Mouse (Mus musculus) left cerebral cortex, postnatal 14 days (tissue): Measurements from ENCODE around the gene Mbnl3. TPM values are rescaled to one million over a fixed set of nuclear protein-coding genes. Genes with fewer than 3 reads are reported as not detected.
A peak's percentile ranks its signal among the peaks of the same experiment; 100 is the strongest.

ENCODE experiments used
- DNase-seq, 2 experiments: peaks; one replicate each; pipeline ENCODE4 v3.0.0; 2021 to 2022; ENCODE audit warnings: low spot score in 2 of 2, mixed read lengths in 1 of 2
- intact Hi-C: fragments of 180-260 bp; cut with DNase I; formaldehyde crosslinking; loops from one replicate; pipeline ENCODE4 v1.15.1; 2025
- long read RNA-seq, 2 experiments: library from polyadenylated mRNA; stranded (forward); transcript quantifications; one replicate each; pipeline ENCODE4 v2.0.0; 2021
- total RNA-seq, 2 experiments: library from RNA; stranded (reverse); gene quantifications; 2 replicates each; pipeline ENCODE4 v1.2.3; 2021

The Mbnl3 gene
- total RNA-seq, result under 1 TPM; 0.49 to 0.68 TPM
- long read RNA-seq, experiment 1, result 0 reads
- long read RNA-seq, experiment 2, result 0 reads

DNA sequence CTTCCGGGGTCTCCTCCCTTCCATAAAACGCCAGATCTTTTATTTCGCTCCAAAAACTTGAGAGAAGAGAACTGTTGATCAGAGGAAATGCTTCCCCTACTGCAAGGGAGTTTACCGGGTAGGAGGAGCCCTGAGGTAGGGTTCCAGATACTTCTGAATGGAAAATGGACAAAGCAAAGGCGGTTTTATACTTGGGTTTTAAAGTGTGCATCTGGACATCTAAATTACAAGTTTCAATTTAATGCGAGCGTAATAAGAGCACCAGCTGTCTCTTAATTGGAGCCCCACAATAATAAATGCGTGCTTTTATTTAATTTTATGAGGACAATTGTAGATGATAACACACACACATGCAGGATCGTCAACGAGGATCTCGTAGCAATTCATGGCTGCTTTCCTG is at the start of gene Mbnl3:
Gene Mbnl3 (minus strand): TSS at position 101 of the 400 bp plus-strand sequence.
- DNase-seq, result no peak
- intact Hi-C loops, result loop anchor here (10.0 kb wide), 1 partner anchor 168 kb away; no protein-coding TSS in a partner anchor

DNA sequence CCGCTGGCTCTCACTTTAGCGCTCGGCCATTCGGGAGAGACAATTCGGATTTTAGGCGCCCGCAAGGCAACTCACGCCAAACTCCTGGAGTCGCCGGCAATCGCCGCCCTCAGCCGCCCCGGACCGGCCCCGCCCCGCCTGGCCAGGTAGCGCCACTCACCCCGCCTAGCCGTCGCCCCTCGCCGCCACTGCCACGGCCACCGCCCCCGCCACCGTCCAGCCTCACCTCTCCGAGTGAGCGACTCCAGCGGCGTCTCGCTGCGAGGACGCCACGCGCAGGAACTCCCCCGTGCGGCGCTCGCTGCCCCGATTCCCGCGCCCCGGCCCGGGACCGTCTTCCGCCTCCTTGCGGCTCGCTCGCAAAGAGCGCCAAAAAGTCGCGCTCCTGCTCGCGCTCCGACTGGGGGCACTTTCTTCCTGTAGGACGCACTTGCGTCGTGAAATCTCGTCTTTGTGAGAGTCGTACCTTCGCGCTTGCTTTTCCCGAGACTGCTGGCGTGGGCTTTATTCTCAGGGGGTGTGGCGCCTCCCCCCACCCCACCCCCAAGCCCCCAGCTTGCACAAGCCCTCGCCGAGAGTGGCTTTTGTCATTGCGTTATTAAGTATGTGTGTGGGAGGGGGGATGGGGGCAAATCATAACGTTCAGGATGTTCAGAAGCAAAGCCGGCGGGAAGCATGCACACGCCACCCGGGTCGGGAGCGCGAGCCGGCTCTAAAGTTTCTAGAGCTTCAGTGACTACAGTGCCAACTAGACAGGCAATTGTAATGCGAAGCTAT is 596 bp downstream of the Mbnl3 start:
- intact Hi-C loops, result loop anchor here (10.0 kb wide), 1 partner anchor 169 kb away; no protein-coding TSS in a partner anchor
- peak in 1 of 2 experiments; percentile 3 for DNase-seq

DNA sequence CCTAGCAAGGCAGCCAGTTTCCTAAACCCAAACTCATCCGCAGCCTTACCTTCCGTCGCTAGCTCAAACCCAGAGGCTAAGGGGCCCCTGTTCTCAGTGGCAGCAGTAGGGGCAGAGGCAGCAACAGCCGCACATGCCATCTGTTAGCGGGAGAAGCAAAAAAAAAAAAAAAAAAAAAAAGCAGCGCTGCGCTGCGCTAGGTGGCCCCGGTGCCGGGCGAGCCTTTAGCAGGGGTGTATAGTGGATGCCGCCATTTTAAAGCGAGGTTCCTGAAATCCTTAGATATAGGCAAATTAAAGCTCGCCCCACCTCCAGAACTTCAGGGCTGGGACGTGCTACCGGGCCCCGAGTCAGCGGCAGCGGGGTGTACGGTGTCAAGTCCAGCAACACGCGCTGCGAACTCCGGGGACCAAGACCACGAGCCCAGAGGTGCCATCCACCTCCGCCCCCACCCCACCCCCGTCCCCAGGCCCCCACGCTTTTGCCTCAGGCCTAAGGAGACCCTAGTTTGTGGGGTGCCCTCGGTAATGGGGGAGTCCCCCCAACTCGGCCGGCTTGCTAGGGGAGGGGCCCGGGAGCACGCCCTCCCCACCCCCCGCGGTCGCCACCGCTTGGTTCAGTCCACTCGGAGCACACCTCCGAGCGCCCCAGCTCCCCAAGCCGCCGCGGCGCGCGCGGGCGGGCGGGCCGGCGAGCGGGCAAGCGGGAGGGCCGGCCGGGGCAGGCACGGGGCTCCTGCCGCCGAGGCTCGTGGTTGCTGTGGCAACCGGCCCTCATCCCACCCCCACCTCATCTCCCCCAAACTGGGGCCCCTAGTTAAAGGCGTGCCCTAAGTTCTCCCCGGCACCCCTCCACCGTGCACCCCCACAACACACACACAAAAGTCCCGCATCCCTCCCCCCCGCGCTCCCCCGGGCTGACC is 1.4 kb downstream of the Mbnl3 start:
- intact Hi-C loops, result loop anchor here (10.0 kb wide), 1 partner anchor 170 kb away; no protein-coding TSS in a partner anchor
- DNase-seq, result no peak

DNA sequence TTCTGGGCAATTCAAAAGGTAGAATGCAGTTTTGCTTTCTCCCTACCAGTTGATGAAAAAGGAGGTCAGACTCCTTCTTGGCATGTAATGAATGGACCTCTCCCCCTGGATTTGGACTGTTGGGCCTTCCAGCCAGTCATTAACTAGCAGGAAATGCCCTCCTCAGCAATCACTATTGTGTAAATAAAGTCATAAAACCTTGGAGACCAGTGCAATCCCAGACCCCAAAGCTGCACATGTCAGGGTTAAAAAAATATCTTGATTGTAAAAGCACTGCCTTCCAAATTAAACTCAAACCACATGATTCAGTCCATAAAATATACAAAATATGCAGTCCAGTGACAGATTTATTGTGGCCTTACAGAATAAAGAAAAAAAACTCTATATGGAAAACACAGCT is 9.3 kb downstream of the Mbnl3 start:
- intact Hi-C loops, result no loop called here

DNA sequence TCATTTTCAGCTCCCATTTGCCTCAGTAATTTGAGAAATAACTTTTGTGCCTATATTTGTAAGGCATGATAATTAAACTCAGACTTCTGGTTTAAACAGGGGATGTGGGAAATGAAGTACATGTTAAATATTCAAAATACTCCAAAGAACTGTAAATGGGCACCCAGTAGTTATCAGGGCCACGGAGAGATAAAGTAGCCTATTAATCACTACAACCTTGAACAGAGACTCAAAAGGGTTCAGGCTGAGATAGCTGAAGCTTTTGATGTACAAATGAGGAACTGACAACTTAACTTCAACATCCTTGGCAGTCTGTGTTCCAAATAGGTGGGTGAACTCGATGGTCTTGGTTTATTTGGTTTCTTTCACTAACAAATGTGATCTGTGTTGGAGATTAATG is 34.4 kb downstream of the Mbnl3 start:
- intact Hi-C loops, result no loop called here
- no peak for DNase-seq

More for the DNA sequence above, 9.3 kb downstream of the Mbnl3 start:
- DNase-seq, result no peak

DNA sequence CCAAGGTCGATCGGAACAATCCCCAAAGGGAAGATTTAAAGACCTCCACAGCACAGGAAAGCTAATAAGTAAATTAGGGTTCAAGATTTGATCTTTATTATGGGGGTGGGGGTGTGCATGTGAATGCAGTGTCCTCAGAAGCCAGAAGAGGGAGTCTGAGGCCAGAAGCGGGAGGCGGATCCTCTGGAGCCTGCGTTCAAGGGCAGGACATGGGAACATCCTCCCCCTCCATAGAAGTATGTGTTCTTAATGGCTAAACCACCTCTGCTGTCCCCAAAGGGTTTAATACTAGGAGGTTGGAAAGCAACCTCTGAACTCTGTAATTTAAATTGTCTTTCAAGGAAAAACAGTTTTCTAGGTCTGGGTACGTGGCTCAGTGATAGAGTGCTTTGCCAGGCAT is 34.9 kb downstream of the Mbnl3 start:
- no peak for DNase-seq
- intact Hi-C loops, result no loop called here

DNA sequence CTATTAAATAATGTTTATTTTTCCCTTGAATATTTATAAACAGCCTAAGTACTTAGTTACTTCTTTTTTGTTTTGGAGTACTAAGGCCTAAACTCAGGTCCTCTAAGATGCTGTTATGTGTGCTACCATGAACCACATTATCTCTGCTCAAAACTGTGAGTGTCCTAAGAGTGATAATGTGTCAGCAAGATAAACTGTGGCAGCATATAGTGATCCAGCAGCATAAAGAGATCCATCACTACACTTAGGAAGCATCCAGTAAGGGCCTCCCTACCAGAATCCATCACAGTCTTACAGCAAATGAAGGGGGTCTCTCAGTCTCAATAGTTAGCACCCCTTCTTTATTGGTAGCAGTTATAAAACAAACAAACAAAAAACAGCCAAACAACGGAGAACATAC is 35.9 kb downstream of the Mbnl3 start:
- intact Hi-C loops, result no loop called here

DNA sequence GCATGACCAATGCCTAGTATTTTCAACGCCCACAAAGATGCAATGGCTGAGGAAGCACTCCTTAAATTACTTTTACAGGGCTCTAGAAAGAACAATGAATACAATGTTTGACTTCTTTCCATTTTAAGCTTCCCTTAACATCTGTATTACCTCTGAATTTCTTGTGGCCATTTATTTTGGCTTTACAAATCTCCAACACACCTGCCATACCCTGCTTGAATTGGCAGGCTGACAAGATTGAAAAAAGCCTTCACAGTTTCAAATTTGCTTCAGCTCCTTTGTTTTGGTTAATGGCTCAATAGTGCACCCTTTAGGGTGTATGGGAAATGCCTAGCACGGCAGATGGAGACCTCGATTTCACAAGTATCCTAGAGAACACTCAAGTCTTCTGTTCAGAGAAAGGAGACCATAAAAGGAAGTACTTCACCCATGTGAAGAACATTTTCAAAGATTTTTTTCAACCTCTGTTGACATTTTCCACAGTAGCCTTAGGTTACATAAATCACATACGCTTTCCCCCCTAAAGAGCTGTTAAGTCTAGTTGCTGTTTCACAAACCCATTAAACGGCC is 36.8 kb downstream of the Mbnl3 start:
- intact Hi-C loops, result no loop called here
- DNase-seq, result no peak

More for the DNA sequence above, 35.9 kb downstream of the Mbnl3 start:
- DNase-seq, result no peak

DNA sequence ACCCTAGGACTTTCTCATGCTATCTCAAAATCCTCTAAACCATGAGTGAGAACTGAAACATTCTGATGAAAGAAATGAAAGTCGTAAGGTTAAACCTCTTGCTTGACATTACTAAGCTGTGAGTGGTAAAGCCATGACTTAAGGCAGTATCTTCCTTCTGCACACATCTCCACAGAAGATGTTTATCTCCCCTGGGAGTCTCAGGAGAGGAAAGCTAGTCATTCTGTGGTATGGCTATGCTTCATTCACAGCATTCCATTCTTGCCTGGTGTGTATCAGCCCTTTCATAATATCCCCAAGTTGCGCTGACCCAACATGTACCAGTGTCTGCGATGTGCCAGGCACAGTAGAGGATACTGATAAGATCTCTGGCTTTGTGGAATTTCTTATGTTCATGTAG is 38.4 kb downstream of the Mbnl3 start:
- DNase-seq, result no peak
- intact Hi-C loops, result no loop called here

DNA sequence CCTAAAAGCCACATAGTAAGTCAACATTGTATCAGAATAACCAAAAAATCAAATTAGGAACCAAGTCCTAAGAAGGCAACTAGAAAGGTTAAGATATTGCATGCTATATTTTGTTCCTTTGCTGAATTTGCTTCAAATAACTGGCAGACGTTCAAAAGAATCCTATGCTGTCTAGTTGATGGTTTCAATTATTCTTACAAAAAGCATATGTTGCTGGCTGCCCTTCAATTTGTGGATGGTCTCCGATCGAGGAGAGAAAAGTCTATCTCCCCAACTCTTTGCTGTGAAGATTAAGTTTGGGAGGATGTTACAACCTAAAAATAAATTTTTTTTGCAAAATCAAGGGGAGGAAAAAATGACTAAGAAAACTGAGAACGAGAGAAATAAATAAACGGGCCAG is 41.6 kb downstream of the Mbnl3 start:
- DNase-seq, result no peak
- intact Hi-C loops, result no loop called here

DNA sequence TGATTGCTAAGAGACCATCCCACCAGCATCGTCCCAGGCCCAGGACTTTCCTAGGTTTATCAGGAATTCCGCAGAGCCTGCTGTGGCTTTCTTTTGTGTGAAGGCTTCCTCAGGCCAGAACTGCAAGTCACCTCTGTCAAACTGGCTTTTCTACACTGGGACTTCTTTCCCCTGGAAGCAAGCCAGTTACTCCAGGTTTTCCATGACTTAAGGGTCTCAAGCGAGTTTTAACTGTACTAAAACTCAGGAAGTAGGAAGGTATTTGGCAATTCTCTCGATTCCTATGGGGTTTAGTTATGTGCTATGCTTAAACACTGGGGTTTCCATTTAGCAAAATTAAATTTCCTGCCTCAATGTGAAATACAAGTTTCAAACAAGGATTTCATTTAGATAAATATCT is 57.9 kb downstream of the Mbnl3 start:
- intact Hi-C loops, result loop anchor here (10.0 kb wide), 1 partner anchor 84 kb away; no protein-coding TSS in a partner anchor

DNA sequence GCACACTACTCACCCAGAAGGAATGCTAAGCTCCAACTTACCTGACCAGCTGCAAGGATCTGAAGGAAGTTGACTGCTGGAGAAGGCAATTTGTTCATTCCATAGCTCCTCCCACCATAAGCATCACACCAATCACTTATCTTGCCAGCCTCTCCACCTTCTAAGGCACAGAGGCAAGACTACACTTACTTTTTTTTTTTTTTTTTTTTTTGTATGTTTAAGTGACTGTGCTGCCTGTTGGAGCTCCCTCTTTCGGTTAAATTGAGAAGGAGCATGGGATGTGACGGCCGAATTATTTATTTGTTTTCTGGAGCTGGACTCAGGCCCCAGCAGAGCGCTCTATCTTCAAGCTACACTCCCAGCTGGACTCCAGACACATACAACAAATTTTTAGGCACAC is 60.0 kb downstream of the Mbnl3 start:
- DNase-seq, result peak; percentile 4 to 8
- intact Hi-C loops, result loop anchor here (10.0 kb wide), 1 partner anchor 82 kb away; no protein-coding TSS in a partner anchor

More for the DNA sequence above, 57.9 kb downstream of the Mbnl3 start:
- DNase-seq, result no peak

DNA sequence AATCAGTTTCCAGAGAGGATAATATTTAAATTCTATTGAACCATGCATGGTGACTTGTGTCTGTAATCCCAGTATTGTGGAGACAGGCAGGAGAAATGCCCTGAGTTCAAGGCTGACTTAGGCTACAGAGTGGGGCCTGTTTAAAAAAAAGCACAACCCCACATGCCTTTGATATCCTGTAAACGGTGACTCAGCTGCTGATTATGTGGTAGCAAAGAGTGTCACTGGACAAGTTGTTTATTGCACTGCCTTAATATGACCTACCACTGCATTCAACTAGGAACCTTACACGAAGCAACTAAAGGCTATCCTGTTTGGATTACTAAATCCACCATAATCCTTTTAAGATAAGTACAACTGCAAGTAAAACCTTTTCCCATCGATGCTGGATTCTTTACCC is 66.3 kb downstream of the Mbnl3 start:
- intact Hi-C loops, result loop anchor here (10.0 kb wide), 1 partner anchor 75 kb away; no protein-coding TSS in a partner anchor
- DNase-seq, result no peak

DNA sequence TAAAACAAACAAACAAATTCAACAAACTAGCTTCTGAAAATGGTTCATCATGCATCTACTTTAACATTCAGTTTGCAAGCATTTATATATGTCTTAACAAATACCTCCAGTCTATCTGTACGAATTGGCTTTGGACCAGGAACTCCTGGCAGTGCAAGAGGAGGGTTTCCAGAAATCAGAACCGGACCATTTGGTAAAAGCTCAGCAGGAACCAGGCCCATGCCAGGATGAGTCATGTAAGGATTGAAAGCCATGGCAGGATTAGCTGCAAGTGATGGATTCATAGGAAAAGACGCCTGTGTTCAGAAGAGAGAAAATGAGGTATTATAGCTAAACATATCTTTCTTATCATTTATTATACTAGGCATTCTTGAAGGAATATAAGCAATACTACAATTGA is 75.0 kb downstream of the Mbnl3 start:
- DNase-seq, result no peak
- intact Hi-C loops, result no loop called here

DNA sequence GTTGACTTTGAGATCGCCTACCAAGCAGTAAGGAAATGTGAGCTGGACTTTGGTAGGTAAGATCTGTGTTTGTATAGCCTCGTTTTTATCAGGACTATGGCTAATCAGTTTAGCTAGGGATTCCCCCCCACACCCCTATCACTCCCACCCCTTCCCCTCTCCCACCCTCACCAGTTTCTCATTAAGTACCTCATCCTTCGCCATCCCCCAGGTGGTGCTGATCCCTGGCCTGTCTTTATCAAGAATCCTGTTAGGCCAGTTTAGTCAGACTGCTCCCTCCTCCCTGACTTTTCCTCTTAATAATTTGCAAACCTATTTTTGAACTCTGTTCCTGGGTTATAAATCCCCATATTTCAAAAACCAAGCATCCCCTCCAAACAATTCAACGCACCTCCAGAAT is 103.6 kb downstream of the Mbnl3 start:
- no peak for DNase-seq
- intact Hi-C loops, result no loop called here

DNA sequence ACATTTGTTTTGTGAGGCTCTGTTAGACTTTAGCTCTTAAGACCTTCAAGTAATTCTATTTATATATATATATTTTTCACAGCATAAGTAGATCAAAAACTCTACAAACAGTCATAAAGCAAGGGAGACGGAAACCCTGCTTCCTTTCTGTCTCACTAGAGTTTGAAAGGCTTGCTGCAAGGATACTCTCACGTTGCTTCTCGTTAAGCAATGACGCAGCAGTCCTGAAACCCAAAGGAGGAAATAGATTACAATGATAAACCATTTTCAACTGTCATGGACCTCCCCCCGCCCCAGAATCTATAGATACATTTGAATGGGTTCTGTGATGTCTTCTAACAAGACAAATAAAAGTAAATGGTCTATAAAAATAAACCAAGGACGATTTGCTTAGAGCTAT is 121.4 kb downstream of the Mbnl3 start:
- intact Hi-C loops, result no loop called here
- DNase-seq, result no peak

DNA sequence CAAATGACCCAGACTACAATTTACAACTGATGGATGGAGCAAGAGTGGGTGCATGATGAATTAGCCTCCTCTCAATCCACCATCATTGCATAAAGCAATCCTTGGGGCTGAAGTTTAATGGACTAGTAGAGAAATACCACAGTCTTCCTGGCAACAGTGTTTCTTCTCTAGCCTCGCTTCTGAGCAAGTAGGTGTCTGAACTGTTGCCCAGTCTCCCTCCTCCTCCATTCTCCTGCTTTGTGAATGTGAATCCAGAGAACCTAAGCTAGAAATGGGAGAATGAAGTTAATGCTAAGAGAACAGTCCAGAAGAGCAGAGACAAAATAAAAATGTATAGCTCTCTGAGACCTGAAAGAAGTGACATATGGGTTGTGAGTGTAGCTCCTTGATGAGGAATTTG is 122.1 kb downstream of the Mbnl3 start:
- no peak for DNase-seq
- intact Hi-C loops, result no loop called here

DNA sequence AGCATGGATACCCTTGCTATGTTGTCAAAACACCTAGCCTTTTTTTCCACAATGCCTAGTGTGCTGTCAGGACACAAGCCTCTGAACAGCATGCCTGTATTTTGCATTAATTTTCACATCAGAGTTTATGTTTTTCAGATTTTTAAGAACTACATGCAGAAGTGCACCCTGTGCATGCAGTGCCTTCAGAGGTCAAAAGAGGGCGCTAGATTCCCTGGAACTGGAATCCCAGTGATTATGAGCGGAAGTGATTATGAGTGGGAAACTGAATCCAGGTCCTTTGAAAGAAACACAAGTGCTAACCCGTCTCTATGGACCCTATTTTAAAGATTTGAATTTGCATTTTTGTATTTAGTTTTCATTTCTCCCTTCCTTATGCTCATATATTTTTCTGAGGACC is 129.6 kb downstream of the Mbnl3 start:
- DNase-seq, result peak; percentile 4 to 9
- intact Hi-C loops, result no loop called here
